Mouse (Mus musculus) thymus, postnatal 25 days (tissue): ENCODE data around the gene Cyp2d11.

ENCODE experiments used
- DNase-seq: peaks from one replicate; pipeline ENCODE4 v3.0.0; 2022

Cyp2d11 gene

GRCm38 (mm10) chr15:82350349-82350748 is 43.5 kb downstream of the Cyp2d11 start:
- no peak for DNase-seq

GRCm38 (mm10) chr15:82348999-82349341 is 44.9 kb downstream of the Cyp2d11 start:
- DNase-seq, result no peak

- DNase-seq, result no peak
Measured at GRCm38 (mm10) chr15:82348258-82348998, 45.4 kb downstream of the Cyp2d11 start.

- DNase-seq, result no peak
Measured at GRCm38 (mm10) chr15:82347852-82348251, 46.0 kb downstream of the Cyp2d11 start.

GRCm38 (mm10) chr15:82347303-82347676 is 46.5 kb downstream of the Cyp2d11 start:
- DNase-seq, result no peak

- no peak for DNase-seq
Measured at GRCm38 (mm10) chr15:82346580-82347302, 47.1 kb downstream of the Cyp2d11 start.

GRCm38 (mm10) chr15:82345820-82346470 is 47.9 kb downstream of the Cyp2d11 start:
- peak; percentile 98 for DNase-seq

GRCm38 (mm10) chr15:82344971-82345370 is 48.9 kb downstream of the Cyp2d11 start:
- no peak for DNase-seq

GRCm38 (mm10) chr15:82343368-82344287 is 50.2 kb downstream of the Cyp2d11 start:
- no peak for DNase-seq

GRCm38 (mm10) chr15:82342543-82342935 is 51.3 kb downstream of the Cyp2d11 start:
- DNase-seq, result no peak

GRCm38 (mm10) chr15:82341675-82342542 is 51.9 kb downstream of the Cyp2d11 start:
- no peak for DNase-seq

- DNase-seq, result peak; percentile 35
Measured at GRCm38 (mm10) chr15:82341036-82341501, 52.8 kb downstream of the Cyp2d11 start.

GRCm38 (mm10) chr15:82340414-82341035 is 53.3 kb downstream of the Cyp2d11 start:
- DNase-seq, result no peak

GRCm38 (mm10) chr15:82339634-82340254 is 54.1 kb downstream of the Cyp2d11 start:
- DNase-seq, result no peak
